Mouse (Mus musculus) layer of hippocampus, adult 2 months (tissue): ENCODE results near the gene Mkrn1. TPM values are rescaled to one million over a fixed set of nuclear protein-coding genes. Genes with fewer than 3 reads are reported as not detected.
"Not testable (repeated sequence)": the region's sequence is repeated elsewhere in the genome, so short reads cannot be mapped to it uniquely, and the experiment has no call there.

Experiments used
- DNase-seq, 2 experiments: peaks; one replicate each; pipeline ENCODE4 v3.0.0; 2022; ENCODE audit warnings: low spot score in 2 of 2
- H3K27ac ChIP-seq: fragments of 200-600 bp; 2 replicates; pipeline ENCODE4 v1.8.1; 2022
- H3K4me3 ChIP-seq: fragments of 200-600 bp; 2 replicates; pipeline ENCODE4 v1.8.1; 2022; ENCODE audit warnings: mild to moderate bottlenecking
- CTCF ChIP-seq: fragments of 200-600 bp; conservative IDR thresholded peaks from 2 replicates; pipeline ENCODE4 v1.8.1; 2022; ENCODE audit warnings: antibody characterized with exemption, mild to moderate bottlenecking, moderate library complexity
- total RNA-seq, 2 experiments: library from RNA; stranded (reverse); gene quantifications; 2 replicates each; pipeline ENCODE4 v1.2.3; 2021

The Mkrn1 gene
- total RNA-seq, 2 experiments from 2014 or later: 116 to 119 TPM

DNA sequence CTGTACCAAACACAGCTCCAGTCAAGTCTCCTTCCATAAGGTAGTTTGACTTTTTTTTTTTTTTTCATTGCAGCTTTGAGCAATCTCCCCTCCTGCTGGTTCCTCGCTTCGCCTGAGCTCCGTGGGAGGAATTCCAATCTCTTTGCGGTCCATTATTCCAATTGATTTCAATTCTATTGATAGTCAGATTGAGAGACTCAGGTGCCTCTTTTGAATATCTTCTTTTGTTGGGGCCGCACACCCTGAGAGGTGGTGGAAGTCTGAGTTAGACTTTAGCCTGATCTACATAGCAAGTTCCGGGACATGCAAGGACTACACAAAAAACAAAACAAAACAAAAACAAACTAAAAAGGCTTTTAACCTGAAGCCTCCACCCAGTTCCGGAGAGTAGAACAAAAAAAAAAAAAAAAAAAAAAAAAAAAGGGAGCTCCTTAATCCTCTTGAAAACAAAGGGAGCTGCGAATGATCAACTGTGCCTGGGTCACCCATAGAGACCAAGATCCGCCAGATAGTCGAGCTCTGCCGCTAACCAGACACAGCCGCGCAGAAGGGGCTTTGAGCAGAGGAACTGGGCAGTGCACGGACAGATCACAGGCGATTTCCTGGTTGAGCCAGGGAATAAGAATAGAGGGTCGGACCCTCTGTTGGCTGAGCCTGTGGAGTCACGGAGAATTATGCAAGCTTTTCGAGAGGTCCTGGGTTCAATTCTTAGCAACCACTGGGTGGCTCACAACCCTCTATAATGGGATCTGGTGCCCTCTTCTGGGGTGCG is 25.7 kb upstream of the Mkrn1 start:
- Histone ChIP-seq H3K4me3 (no peak overlapping the region), H3K27ac (no peak overlapping the region)
- no peak for DNase-seq
- TF ChIP-seq CTCF: peak; percentile 30

GRCm38 (mm10) chr6:39442786-39443287 is 22.6 kb upstream of the Mkrn1 start:
- Histone ChIP-seq H3K4me3 (no peak overlapping the region), H3K27ac (no peak overlapping the region)
- no peak for DNase-seq
- TF ChIP-seq CTCF: no peak

DNA sequence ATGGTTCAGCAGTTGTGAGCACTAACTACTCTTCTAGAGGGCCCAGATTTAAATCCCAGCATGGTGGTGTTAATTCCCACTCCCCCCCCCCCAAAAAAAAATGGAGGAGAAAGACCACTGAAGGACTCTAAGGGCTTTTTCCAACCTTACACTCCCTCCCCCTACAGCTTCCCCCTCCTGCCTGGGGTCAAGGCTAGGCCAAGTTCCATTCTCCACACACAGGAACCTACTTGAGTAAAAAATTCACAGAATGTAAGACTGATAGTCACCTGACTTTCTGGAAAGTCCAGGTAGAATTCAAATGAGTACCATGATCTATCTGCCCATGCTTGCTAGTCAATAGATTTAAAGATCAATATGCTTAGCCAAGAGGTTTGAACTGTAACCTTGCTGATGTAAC is 19.9 kb upstream of the Mkrn1 start:
- Histone ChIP-seq H3K4me3 (no peak overlapping the region), H3K27ac (no peak overlapping the region)
- no peak for DNase-seq
- TF ChIP-seq CTCF: no peak

GRCm38 (mm10) chr6:39437519-39437918 is 17.3 kb upstream of the Mkrn1 start:
- H3K4me3 ChIP-seq, DNase-seq, H3K27ac ChIP-seq: not testable (repeated sequence)

DNA sequence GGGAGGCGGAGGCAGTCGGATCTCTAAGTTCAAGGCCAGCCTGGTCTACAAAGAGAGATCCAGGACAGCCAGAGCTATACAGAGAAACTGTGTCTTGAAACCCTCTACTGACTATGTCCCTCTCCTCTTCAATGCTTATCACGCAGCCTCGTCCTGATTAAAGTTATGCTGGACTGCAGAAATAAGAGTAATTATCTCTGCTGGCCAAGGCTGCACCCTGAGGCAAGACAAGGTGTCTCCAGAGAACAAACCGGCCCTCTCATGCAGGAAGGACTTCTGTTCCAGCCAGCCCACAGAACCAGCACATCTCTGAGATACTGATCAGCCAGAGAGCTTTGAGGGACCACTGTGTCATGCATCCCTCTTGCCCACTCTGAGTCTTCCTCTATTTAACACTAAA is 15.6 kb upstream of the Mkrn1 start:
- TF ChIP-seq CTCF: no peak
- Histone ChIP-seq H3K27ac (no peak overlapping the region), H3K4me3 (no peak overlapping the region)
- DNase-seq: no peak

DNA sequence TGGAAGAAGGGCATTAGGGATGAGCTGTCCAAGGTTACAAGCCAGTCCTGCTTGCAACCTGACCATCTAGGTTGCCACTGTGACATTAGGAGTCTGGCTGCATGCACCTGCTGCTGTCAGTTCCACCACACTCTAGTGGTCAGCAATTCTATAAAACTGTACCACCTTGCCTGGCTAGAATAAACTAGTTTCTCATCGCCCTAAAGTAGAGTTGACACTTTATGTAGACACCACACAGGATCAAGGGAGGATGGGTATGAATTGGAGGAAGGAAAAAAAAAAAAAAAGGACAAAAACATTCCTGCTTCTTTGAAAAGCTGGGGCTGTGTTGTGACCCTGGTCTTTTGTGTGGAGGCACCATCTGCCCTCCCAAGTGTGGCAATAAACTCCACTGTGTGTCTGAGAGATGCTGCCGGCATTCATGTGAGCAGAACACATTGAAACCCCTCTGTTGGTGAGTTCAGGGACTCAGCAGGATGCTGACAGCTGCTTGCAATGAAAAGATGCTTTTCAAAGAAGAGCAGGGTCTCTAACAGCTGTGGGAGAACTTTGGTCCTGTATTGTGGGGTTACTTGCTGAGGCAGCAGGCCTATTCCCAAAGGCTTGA is 14.7 kb upstream of the Mkrn1 start:
- Histone ChIP-seq H3K27ac (no peak overlapping the region), H3K4me3 (no peak overlapping the region)
- no peak for DNase-seq
- no peak for TF ChIP-seq CTCF

- TF ChIP-seq CTCF: no peak
- Histone ChIP-seq H3K4me3 (no peak overlapping the region), H3K27ac (no peak overlapping the region)
- DNase-seq: no peak
Measured at GRCm38 (mm10) chr6:39434111-39434885, 14.0 kb upstream of the Mkrn1 start.

DNA sequence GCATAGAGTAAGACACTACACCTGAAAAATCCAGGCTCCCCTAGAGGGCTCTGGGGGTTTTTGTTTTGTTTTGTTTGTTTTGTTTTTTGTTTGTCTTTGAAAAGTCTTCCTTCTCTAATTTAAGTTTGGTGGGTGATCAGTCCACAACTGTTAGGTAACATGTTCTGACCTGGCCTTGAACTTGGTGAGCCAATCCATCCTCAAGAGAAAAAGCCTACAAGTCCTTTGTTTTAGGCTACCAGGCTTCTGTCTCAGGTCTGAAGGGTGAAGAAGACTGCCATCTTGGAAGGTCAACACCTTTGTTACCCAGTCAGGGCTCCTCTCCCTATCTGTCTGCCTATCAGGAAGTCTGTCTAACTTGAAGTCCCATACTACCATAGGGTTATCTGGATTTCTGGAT is 13.4 kb upstream of the Mkrn1 start:
- DNase-seq: no peak
- no peak for TF ChIP-seq CTCF
- no peak overlapping the region for H3K27ac ChIP-seq
- no peak overlapping the region for H3K4me3 ChIP-seq

DNA sequence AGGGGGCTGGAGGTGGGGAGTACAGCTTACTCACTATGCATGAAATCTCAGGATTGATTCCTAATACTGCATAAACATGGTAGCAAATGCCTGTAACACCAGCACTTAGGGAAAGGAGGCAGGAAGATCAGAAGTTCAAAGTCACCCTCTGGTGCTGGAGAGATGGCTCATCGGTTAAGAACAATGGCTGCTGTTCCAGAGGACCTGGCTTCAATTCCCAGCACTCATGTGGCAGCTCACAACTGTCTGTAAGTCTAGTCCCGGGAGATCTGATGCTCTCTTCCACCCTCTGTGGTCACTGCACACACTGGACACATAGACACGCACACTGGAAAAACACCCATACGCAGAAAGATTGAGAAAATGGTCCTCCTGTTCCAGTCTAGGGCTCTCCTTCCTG is 12.9 kb upstream of the Mkrn1 start:
- no peak for TF ChIP-seq CTCF
- DNase-seq: no peak
- no peak overlapping the region for H3K27ac ChIP-seq
- H3K4me3 ChIP-seq: no peak overlapping the region

DNA sequence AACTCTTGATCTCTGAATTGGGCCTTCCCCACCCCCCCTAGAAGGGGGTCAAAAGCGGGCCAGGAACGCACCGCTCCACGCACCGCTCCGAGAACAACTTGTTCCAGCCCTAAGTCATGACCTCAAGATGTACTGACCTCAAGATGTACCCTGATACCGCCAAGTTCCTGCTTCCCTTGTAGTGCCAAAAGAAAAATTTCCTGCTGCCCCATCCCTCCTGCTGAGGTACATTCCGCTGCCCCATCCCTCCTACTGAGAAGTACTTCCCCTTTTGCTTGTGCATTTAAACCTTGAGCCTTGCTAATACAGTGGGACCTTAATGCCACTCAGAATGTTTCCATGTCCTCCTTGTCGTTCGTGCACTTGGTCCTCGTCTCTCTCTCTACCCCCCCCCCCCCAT is 10.5 kb upstream of the Mkrn1 start:
- no peak for DNase-seq
- no peak for TF ChIP-seq CTCF
- Histone ChIP-seq H3K27ac (no peak overlapping the region), H3K4me3 (no peak overlapping the region)

DNA sequence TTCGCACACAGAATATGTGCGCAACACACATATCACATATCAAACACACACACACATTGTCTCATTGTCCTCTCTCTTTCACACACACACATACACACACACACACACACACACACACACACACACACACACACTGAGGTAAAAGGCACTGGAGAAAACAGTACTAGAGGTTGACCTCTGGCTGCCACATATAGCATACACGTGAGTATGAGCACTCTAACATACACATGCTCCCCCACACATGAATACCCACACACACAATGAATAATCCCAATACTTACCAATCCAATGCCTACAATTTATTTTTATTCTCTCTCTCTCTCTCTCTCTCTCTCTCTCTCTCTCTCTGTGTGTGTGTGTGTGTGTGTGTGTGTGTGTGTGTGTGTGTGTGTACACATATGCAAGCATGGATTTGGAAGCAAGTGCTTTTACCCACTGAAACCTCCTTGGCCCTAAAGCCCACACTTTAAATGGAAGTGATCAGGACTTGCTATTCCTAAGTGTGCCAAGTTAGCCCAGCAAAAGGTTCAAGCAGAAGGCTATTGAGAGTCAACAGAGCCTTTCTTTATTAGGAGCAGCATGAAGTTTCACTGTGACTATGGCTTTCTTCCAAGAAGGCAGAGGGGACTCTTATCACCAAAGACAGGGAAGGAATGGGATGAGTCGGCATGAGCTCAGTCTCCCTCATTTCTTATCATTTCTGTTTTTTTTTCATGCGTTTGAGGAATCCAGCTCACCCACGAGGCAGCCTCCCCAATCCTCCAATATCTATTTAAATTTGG is 8.9 kb upstream of the Mkrn1 start:
- DNase-seq: no peak
- TF ChIP-seq CTCF: no peak
- Histone ChIP-seq H3K27ac (no peak overlapping the region), H3K4me3 (no peak overlapping the region)

GRCm38 (mm10) chr6:39427276-39428003 is 7.2 kb upstream of the Mkrn1 start:
- no peak for DNase-seq
- Histone ChIP-seq H3K4me3 (no peak overlapping the region), H3K27ac (no peak overlapping the region)
- no peak for TF ChIP-seq CTCF
